Mouse (Mus musculus) cerebellum, postnatal 10 days (tissue): ENCODE measurements at regions not wholly inside any gene's neighbourhood (a gene's known extent, or its start where the extent isn't known, plus 50 kb on each side); places are given as distances from the start of the nearest gene placed in this dataset.
"Not testable (repeated sequence)": the region's sequence is repeated elsewhere in the genome, so short reads cannot be mapped to it uniquely, and the experiment has no call there.

Source experiments
- DNase-seq, 2 experiments: peaks; one replicate each; pipeline ENCODE4 v3.0.0; 2021; ENCODE audit warnings: mixed read lengths in 2 of 2

- DNase-seq, result no peak
These were observed 398.4 kb upstream of the Gm10801 start for GRCm38 (mm10) chr2:98263641-98264040.

- DNase-seq, result peak; percentile 88 to 90
These were observed 392.5 kb upstream of the Gm10801 start for GRCm38 (mm10) chr2:98269562-98269961.

- DNase-seq, result no peak
These were observed 375.2 kb upstream of the Gm10801 start for GRCm38 (mm10) chr2:98286796-98287352.

- not testable (repeated sequence) for DNase-seq
These were observed 332.0 kb upstream of the Gm10801 start for GRCm38 (mm10) chr2:98330025-98330424.

- peak; percentile 68 to 80 for DNase-seq
These were observed 307.8 kb upstream of the Gm10801 start for GRCm38 (mm10) chr2:98354200-98354599.

- DNase-seq, result peak; percentile 77 to 81
These were observed 282.8 kb upstream of the Gm10801 start for GRCm38 (mm10) chr2:98379211-98379610.
